Mouse (Mus musculus): ENCODE data around the gene Irf2bpl. TPM values are rescaled to one million over a fixed set of nuclear protein-coding genes. Genes with fewer than 3 reads are reported as not detected.

The Irf2bpl gene
- total RNA-seq (2021), result 10 to 100 TPM; 42.9 to 46.7 TPM
- long read RNA-seq, experiment 1, full-length matches to known transcripts, result 59 of 59 reads
- long read RNA-seq, experiment 1, partial matches to known transcripts, result 0 of 59 reads
- long read RNA-seq, experiment 1, other reads (novel, unspliced or antisense), result 0 of 59 reads
- long read RNA-seq, experiment 2, full-length matches to known transcripts, result 52 of 52 reads
- long read RNA-seq, experiment 2, partial matches to known transcripts, result 0 of 52 reads
- long read RNA-seq, experiment 2, other reads (novel, unspliced or antisense), result 0 of 52 reads

- peak; percentile 100 for DNase-seq
Observed at GRCm38 (mm10) chr12:86884197-86885058, at the start of gene Irf2bpl. Gene Irf2bpl, minus strand, starts transcription at chr12:86884798.

- DNase-seq, result peak; percentile 32
Observed at GRCm38 (mm10) chr12:86932575-86932952, 48.0 kb upstream of the Irf2bpl start.

GRCm38 (mm10) chr12:86931919-86932574, 47.4 kb upstream of the Irf2bpl start:
- DNase-seq, result peak; percentile 70

- no peak for DNase-seq
Observed at GRCm38 (mm10) chr12:86930934-86931729, 46.5 kb upstream of the Irf2bpl start.

GRCm38 (mm10) chr12:86923837-86924236, 39.2 kb upstream of the Irf2bpl start:
- peak; percentile 71 for DNase-seq

- no peak for DNase-seq
Observed at GRCm38 (mm10) chr12:86918983-86919722, 34.6 kb upstream of the Irf2bpl start.

- DNase-seq, result no peak
Observed at GRCm38 (mm10) chr12:86918361-86918967, 33.9 kb upstream of the Irf2bpl start.

GRCm38 (mm10) chr12:86916796-86917573, 32.4 kb upstream of the Irf2bpl start:
- no peak for DNase-seq

- no peak for DNase-seq
Observed at GRCm38 (mm10) chr12:86915617-86916016, 31.0 kb upstream of the Irf2bpl start.

GRCm38 (mm10) chr12:86914756-86915155, 30.2 kb upstream of the Irf2bpl start:
- DNase-seq, result no peak

GRCm38 (mm10) chr12:86914351-86914750, 29.8 kb upstream of the Irf2bpl start:
- DNase-seq, result no peak

- no peak for DNase-seq
Observed at GRCm38 (mm10) chr12:86912335-86913093, 27.9 kb upstream of the Irf2bpl start.

GRCm38 (mm10) chr12:86911482-86911931, 26.9 kb upstream of the Irf2bpl start:
- DNase-seq, result no peak

GRCm38 (mm10) chr12:86906395-86906794, 21.8 kb upstream of the Irf2bpl start:
- peak; percentile 88 for DNase-seq

GRCm38 (mm10) chr12:86905876-86906275, 21.3 kb upstream of the Irf2bpl start:
- no peak for DNase-seq

- DNase-seq, result peak; percentile 51
Observed at GRCm38 (mm10) chr12:86905203-86905602, 20.6 kb upstream of the Irf2bpl start.

GRCm38 (mm10) chr12:86903828-86904806, 19.5 kb upstream of the Irf2bpl start:
- DNase-seq, result no peak
